Mouse (Mus musculus) frontal cortex, postnatal 10 days (tissue): Measurements from ENCODE around the gene Asphd2.
"Not testable (repeated sequence)": the region's sequence is repeated elsewhere in the genome, so short reads cannot be mapped to it uniquely, and the experiment has no call there.

Experiments used
- DNase-seq, 2 experiments: peaks; one replicate each; pipeline ENCODE4 v3.0.0; 2022; ENCODE audit warnings: low spot score in 2 of 2, mixed read lengths in 1 of 2

Gene Asphd2

DNA sequence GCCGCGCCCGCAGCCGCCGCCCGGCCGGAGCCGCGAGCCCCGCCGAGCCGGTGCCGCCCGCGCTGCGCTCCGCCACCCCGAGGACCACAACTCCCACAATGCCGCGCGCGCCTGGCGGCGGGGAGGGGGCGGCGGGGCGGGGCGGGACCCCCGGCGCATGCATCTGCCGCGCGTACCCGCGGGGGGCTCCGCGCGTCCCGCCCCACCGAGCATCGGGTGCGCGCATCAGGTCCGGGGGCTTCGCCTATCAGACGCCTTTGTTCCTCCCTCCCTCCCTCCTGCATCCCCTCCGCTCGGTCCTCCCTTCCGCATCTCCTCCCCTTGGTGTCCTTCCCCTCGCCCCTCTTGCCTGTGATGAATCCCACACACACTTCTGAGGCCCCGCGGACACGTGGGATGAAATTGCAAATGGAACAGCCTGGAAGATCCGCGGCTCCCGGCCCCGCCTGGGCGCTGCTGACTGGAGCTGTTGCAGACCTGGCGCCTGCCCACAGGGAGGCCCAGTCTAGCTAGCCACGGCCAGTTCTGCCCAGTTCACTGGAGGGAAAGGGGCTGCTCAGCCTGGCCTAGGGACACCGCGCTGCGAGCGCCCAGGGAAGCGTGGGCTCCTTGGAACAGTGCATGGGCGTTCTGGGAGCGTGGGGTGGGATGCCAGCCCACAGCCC is at the start of gene Asphd2:
Asphd2 (minus strand) TSS at position 88 of the 665 bp plus-strand sequence.
- DNase-seq, result peak; percentile 81 to 90

DNA sequence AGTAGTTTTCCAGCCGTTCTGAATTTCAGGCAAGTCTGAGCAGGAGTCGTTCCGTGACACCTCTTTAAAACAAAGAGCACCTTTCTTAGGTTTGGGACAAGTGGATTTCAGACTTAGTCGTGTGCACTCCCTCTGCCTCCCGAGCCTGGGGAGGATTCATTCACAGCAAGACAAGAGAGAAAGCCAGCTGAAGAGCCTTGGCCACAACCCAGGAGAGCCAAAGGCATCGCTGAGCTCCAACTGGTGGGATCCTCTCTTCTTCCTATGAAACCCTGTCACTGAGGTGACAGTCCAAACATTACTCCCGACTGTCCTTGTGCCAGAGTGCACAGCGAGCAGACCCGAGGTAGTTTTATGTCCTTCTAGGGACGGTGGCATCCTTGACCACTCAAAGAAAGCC is 43.9 kb upstream of the Asphd2 start:
- DNase-seq, result no peak

DNA sequence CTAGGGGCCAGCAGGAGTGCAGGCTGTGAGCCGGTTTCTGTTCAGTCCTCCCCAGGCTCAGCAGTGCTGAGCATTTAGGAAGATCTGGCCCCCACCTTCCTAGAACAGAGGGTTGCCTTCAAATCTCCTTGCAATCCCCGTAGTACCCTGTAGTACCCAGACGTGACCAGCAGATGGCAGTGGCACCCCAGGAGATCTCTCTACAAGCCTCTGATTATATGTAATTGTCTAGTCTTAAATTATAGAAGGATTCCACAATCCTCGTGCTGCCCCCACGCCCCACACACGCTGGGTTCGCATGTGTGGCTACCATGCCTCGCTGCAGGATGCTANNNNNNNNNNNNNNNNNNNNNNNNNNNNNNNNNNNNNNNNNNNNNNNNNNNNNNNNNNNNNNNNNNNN is 38.3 kb upstream of the Asphd2 start:
- DNase-seq, result peak; percentile 70 to 82

DNA sequence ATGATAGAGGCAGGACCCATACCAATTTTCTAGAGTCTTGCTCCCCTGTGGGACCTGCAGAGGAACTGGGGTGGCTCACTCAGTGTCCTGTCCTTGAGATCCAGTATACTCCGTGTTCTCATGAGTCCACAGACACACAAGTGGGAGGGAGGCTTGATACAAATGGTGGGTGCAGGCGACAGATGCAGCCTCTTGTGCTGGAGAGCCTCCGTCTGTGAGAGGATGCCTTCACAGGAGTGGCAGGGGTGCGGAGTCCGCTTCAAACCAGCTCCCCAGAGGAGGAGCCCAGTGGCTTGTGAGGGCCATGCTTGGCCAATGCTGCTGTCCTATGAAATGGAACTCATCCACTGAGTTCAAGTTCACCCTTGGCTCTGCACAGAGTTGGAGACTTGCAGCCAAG is 37.4 kb upstream of the Asphd2 start:
- DNase-seq, result no peak

DNA sequence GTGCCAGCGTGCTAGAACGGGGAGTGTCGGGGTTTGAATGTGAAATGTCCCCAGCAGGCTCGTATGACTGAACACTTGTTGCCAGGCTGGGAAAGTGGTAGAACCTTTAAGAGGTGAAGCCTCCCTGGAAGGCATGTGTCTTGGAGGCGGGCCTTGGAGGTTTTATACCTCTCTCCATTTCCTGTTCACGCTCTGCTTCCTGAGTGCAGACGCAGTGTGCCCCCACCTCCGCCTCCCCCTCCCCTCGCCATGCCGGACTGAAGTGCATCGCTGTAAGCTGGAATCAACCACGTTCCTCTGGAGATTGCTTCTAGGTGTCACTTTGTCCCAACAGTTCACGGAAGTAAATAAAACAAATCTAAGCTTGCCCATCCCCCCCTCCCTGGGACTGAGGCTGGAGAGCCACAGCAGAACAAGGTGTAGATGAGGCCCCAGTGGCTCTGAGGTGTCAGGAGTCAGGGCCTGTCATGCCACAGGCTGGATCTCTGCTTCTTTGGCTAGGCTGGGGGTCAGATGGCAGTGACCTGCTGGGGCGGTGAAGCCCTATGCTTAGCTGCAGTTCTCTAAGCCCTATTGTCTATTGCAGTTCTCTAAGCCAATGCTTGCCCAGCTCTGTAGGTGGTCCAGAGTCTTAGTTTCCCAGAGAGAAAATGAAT is 36.6 kb upstream of the Asphd2 start:
- DNase-seq, result no peak

DNA sequence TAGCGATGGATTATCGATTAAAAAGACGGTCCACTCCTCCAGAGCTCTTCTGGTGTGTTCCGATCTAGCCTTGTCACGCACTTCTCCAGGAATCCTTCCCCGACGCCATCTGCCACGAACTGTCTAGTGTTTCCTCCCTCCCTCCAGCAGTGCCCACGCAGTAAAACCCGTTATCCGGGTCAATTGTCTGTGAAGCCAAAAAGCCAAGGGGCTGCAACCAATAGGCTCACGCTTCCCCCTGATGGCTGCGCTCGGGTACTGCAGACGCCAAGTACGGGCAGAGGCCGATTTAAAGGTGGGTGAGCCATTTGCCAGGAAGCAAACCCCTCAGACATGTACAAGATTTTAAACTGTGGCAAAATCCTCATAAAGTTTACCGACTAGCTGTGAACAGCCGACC is 34.3 kb upstream of the Asphd2 start:
- DNase-seq, result peak in 1 of 2 experiments; percentile 69

DNA sequence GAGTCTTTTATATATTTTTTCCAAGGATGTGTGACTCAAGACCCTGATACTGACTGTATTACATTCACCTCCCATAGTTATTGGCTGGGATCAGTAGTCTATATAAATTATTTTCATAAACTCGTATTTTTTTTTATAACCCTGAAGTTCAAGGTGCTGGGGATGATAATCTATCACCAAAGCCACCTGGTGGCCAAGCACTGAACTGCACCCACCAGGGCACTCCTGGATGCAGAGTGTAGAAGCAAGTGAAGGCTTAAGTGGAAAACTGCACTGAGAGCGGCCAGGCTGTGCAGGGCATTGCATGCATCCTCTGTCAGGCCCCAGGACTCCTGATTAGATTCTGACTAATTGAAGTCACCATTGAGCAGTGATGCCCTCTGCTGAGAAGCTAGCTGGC is 32.6 kb upstream of the Asphd2 start:
- peak in 1 of 2 experiments; percentile 75 for DNase-seq

DNA sequence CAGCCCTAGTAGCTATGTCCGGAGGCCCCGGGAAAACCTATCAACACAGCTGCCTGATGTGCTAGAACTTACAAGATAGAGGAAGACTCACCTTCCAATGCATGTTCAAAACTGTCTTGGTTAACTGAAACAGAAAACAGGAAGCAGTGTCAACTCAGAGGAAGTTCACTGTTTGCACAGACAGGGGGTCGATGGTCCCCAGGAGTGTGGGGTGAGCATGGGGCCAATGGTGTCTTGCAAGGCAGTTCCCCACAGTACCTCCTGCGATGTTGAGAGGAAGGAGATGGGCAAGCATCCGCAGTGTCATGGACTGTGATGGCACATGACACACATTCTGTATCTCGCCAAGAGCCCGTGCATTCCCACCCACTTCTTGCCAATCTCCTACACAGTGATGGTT is 32.0 kb upstream of the Asphd2 start:
- no peak for DNase-seq

DNA sequence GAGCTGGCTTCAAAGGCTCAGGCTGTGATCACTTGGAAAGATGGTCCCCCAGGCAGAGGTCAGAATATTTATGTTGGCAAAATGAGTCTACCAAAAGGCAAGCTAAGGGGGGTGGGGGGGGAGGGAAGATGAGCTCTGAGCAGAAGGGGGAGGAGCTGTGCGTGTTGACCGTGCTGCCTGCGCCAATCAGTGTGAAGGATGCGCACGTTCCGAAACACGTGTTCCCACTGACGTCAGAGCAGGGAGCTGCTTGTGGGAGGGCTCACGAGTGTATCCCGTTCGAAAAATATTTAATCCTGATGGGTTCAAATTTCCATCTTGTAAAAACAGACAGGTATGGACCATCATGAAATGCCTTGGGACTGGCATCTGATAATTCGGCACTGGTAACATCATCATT is 24.9 kb upstream of the Asphd2 start:
- DNase-seq, result no peak

DNA sequence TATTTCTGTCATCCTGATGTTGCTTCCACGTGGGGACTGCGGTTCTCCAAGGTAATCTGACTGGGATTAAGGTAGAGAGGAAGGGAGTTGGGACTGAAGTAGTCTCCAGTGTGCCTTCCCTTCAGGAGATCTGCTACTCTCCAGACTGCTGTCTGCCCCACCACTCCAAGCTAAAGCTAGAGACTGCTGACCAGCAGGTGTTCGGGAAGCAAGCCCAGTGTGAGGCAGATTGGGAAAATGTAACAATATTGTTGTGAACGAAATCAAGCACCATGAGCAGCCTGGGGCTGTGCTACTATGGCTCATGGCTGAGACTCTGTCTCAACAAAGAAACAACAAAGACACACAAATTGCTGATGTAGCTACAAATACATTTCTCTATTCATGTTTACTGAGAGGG is 23.4 kb upstream of the Asphd2 start:
- no peak for DNase-seq

DNA sequence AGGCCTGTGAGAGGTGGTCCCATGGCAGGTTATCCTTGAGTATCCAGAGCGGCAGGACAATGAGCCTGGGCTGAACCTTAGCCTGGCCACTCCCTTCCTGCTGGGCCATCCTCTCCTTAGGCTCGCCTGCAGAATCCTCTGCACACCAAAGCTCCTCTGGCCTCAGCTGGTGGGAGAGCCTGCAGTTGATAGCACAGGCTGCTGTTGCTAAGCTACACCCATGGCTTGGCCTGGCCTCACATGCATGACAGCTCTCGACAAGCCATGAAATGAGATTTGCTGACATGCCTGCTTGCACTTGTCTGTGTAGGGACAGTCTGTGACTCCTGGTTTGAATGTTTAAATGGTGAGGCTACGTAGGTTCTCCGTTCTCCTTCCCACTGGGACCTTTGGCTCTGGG is 22.0 kb upstream of the Asphd2 start:
- no peak for DNase-seq

DNA sequence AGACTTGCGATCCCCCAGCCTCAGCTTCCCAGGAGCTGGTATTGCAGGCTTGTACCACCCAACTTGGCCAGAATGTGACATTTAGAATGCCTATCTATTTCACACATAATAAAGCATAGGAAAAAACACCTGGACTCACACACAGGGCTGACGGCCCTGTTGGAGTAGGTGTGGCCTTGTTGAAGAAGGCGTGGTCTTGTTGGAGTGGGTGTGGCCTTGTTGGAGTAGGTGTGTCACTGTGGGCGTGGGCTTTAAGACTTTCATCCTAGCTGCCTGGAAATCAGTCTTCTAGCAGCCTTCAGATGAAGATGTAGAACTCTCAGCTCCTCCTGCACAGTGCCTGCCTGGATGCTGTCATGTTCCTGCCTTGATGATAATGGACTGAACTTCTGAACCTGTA is 18.1 kb upstream of the Asphd2 start:
- not testable (repeated sequence) for DNase-seq

DNA sequence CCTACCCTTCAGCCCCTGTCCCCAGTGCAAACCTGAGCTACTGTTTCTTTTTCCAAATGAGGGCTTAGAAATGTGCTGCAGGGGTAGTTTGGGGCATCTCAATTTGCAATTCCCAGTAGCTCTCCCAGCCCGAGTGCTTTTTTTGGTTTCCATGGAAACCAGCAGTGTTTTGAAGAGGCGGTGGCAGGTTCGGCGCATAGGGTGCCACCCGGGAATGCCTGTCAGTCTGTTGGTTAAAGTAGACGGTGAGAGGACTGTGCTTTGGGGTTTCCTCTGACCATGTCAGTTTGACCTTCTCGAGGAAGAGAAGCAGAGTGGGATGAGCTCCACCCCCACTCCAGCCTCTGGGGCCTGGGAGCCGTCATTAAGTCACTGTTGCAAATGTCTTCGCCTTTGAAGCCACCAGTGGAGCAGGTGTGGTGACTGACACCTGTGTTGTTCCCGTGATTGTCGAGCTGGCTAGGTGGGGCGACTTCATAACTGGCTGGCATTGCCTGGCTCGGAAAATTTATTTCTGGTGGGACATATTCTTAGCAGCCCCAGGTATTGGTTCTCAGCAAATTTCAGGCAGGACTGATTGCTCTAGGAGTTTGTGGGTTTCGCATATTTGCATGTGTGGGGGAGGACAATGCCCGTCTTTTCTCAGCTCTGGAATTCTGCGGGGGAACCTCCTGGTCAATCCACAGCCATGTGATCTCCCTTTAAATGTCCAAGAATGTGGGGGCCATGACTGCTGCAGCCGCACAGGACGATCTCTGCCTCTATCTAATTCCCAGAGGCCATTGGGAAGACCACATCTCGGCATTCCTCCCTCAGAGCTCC is 17.1 kb upstream of the Asphd2 start:
- peak in 1 of 2 experiments; percentile 68 for DNase-seq

DNA sequence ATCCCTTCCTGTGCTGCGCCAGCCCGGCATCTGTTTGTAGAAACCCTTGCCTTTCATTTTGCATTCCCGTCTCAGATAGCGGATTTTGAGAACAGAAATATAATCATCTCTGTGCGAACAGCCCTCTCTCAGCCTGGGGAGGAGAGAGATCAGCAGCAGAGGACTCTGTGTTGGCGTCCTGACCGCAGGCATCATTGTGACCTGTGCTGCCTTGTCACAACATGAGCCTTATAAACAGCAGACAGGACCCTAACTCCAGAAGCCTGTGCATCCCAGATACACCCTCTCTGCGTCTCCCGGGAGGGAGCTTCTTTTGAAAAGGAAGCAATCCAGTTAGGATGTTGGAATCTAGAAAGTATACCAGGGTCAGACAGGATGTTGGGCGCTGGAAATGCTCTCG is 16.4 kb upstream of the Asphd2 start:
- no peak for DNase-seq

DNA sequence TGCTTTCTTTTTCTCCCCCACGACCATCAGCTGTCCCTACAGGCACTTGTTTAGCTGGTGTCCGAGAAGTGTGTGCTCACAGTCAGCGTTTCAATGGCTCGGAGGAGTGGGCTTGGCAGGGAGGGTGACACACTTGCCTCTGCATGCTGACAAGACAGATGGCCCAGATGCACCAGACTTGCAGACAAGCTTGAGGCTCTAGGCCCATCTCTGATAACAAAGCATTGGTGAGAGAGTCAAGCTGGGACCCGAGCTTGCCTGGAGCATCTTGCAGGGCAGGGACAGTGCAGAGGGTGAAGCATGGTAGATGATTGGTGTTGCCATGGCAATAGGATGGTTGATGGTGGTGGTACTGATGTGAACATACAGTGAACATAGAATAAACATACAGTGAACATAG is 14.6 kb upstream of the Asphd2 start:
- DNase-seq, result no peak

DNA sequence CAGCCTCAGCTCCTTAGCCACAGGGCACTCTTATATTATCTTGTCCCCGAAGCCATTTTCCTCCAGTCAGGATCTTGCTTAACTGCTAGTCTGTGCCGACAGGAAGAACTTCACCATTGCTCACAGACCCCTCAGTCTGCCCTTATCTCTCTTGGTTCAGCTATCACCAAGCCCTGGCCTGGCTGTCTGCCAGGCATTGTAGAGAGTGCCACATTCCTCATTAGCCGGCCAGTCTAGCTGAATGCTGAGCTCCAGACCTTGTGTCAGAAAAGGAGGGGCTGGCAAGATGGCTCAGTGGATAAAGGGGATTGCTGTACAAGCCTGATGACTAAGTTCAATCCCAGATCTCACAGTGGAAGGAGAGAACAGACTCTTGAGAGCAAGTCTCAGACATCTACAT is 11.4 kb upstream of the Asphd2 start:
- DNase-seq, result no peak

DNA sequence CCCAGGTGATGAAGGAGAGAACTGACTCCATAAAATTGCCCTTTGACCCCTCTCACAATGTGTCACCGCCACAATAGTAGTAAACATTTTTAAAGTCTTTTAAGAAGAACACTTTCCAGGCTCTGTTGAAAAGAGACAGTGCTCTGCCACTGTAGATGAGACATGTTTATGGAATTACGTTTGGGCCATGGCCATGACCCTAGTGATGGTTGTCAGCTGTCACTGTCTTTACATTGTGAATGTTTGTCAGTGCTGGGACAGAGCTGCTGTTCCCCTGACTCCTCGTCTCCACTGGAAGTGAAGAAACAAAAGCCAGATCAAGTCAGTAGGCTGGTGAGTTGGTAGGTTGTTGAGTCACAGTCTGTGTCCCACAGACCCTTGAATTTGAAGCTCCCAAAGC is 7.8 kb upstream of the Asphd2 start:
- no peak for DNase-seq

DNA sequence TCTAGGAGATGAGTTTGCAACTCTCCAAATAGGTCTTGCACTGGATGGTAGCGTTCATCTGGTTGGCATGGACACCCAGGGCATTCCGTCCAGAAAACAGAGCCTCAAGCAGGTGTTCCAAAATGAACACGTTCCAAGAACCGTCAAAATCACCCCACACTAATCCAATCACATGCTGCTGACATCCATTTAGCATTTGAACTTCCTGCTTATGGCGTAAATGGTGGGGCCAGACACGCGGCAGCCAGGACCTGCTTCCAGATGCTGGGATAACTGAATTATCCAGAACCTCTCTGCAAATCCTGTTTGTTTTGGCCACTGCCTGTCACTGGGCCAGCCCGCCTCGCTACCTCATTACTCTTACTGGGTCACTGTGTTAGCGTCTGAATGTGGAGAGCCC is 4.6 kb upstream of the Asphd2 start:
- no peak for DNase-seq

DNA sequence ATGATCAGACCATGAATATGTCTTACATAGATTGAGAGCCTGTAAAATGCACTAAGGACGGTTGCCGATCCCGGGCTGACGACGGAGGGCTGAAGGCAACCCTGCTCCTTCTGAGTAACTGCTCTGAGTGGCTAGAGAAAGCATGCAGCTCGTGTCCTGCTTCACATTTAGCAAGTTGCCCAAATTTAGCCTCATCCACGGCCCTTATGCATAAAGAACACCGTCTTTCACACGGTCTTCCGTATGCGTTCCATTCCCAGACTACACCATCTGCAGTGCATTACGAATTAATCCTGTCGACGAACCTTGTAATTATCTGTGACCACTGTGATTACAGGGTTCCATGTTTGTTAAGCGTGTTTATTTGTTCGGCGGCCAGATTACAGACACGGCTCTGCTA is 1.4 kb upstream of the Asphd2 start:
- no peak for DNase-seq

DNA sequence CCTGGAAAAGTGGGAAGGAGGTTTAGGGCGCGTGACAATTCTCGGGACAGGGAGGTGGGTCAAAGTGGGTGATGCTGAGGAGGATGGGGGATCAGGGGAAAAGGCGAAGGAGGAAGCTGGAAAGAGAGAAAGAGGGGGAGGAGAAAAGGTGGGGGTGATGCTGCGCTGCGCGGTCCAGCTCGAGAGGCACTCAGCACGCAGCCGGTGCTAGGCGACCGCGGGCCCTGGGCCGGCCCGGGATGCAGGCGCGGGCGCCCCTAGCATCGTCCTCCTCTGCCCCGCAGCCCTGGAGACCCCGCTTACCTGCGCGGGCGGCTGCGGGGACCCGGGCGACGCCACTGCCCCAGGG is 277 bp downstream of the Asphd2 start:
- DNase-seq, result no peak

DNA sequence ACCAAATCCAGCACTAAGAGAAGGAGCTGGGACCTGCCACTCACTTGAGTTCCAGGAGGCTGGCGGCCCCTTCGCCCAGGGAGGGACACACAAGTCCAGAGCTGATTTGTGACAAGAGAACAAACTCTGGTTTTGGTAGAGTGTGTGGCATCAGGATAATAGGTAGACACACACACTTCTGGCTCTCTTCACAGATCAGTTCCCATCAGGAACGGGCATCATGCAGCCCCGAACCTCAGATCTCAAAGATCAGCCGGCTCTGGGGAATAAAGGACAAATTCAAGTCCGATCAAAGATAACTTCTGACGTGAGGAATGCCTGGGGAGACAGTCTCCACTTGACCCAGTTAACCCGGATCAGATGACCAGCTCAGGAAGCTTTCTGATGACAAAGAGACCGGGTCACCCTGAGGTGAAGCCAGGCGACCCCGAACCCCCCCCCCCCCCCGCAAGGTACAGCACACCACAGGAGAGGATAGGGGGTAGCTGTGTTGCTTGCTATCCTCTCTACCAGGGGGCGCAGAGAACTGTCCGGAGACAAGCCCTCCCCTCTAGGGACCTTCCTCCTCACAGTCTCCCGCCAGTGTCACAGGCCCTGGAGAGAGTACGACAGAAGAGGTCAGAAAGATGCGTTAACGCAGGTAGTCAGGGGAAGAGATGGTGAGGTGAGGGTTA is 788 bp downstream of the Asphd2 start:
- no peak for DNase-seq

DNA sequence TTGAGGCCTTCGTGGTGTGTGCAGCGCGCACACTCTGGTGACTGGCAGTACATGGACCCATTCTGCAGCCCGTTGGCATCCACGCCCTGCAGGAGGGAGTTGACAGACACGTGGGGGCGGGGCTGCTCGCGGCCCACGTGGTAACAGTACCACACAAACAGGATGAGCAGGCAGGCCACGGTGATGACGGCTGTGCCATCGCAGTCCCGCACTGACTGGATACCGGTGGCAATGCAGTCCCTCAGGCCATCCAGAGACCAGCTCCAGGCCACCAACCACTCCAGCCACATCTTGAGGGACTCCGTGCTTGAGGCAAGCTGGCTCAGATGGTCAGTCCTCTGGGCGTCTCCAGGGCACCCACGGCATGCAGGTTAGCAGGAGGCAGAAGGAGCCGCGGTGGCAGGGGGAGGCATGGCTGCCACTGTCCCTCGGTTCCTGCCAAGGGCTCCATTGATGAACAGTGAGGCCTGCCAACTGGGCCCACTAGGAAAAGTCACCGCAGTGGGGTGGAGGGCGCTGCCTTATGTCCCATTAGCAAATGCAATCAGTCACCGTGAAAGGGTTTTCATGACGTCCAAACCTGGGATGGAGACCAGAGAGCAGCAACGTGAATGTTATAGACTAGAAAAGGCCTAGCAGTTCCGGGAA is 2.9 kb downstream of the Asphd2 start:
- no peak for DNase-seq
